Mouse (Mus musculus) MEL (cell line): ENCODE data around the gene Sdccag8. TPM values are rescaled to one million over a fixed set of nuclear protein-coding genes. Genes with fewer than 3 reads are reported as not detected.

Experiments used
- DNase-seq: peaks from one replicate; pipeline ENCODE4 v3.0.0; 2011; ENCODE audit warnings: low read depth, low spot score
- H3K27ac ChIP-seq: 2 replicates; pipeline ENCODE4 v1.5.1; 2012; ENCODE audit warnings: low read depth, mild to moderate bottlenecking, control low read depth, low read length, moderate library complexity; ENCODE audit not compliant: control insufficient read depth
- H3K27me3 ChIP-seq, 2 experiments: fragments of 150-350 bp in 1 of 2; sonication (generic) in 1 of 2; 2 replicates each; pipeline ENCODE4 v1.6.1; 2012; ENCODE audit warnings: low read length in 2 of 2, mild to moderate bottlenecking in 2 of 2, improper control_type of control experiment in 1 of 2, moderate library complexity in 1 of 2; ENCODE audit not compliant: insufficient read depth in 2 of 2, control insufficient read depth in 1 of 2
- H3K36me3 ChIP-seq, 2 experiments: 2 replicates each; pipeline ENCODE4 v1.6.1; 2012 to 2014; ENCODE audit warnings: low read length in 2 of 2, improper control_type of control experiment in 1 of 2, inconsistent platforms in 1 of 2, mild to moderate bottlenecking in 1 of 2; ENCODE audit not compliant: insufficient read depth in 2 of 2, control insufficient read depth in 1 of 2
- H3K4me1 ChIP-seq, 2 experiments: fragments of 150-350 bp in 1 of 2; sonication (generic) in 1 of 2; 2 replicates each; pipeline ENCODE4 v1.6.1; 2012; ENCODE audit warnings: low read length in 2 of 2, improper control_type of control experiment in 1 of 2, mild to moderate bottlenecking in 1 of 2; ENCODE audit not compliant: insufficient read depth in 2 of 2, control insufficient read depth in 1 of 2
- H3K4me3 ChIP-seq, 2 experiments: fragments of 150-350 bp in 1 of 2; sonication (generic) in 1 of 2; 2 replicates each; pipeline ENCODE4 v1.5.1; 2012; ENCODE audit warnings: low read depth in 2 of 2, low read length in 2 of 2, mild to moderate bottlenecking in 2 of 2, moderate library complexity in 2 of 2, control low read depth in 1 of 2, improper control_type of control experiment in 1 of 2; ENCODE audit not compliant: control insufficient read depth in 1 of 2, insufficient read depth in 1 of 2
- H3K79me2 ChIP-seq: 2 replicates; pipeline ENCODE4 v1.6.1; 2012; ENCODE audit warnings: mild to moderate bottlenecking, low read length, moderate library complexity; ENCODE audit not compliant: control insufficient read depth, poor library complexity, insufficient read depth
- H3K9ac ChIP-seq: 2 replicates; pipeline ENCODE4 v1.6.1; 2012; ENCODE audit warnings: low read depth, mild to moderate bottlenecking, control low read depth, low read length, moderate library complexity; ENCODE audit not compliant: control insufficient read depth, poor library complexity, severe bottlenecking
- H3K9me3 ChIP-seq: fragments of 150-350 bp; sonication (generic); replicated peaks from 2 replicates; pipeline ENCODE4 v1.6.1; 2012; ENCODE audit warnings: mild to moderate bottlenecking, low read length, improper control_type of control experiment, moderate library complexity; ENCODE audit not compliant: insufficient read depth
- BHLHE40 ChIP-seq: IDR thresholded peaks from 2 replicates; pipeline ENCODE4 v1.6.1; 2012; ENCODE audit warnings: low read depth, mild to moderate bottlenecking, inconsistent platforms, low read length, improper control_type of control experiment, borderline replicate concordance
- CHD2 ChIP-seq: IDR thresholded peaks from 2 replicates; pipeline ENCODE4 v1.6.1; 2011; ENCODE audit warnings: low read length, improper control_type of control experiment
- CTCF ChIP-seq, 3 experiments: IDR thresholded peaks in 2 of 3; conservative IDR thresholded peaks in 1 of 3; 2 replicates each; pipeline ENCODE4 v1.5.1; 2011 to 2012; ENCODE audit warnings: low read length in 3 of 3, low read depth in 2 of 3, mild to moderate bottlenecking in 2 of 3, improper control_type of control experiment in 1 of 3, inconsistent platforms in 1 of 3, mixed read lengths in 1 of 3, moderate library complexity in 1 of 3; ENCODE audit not compliant: control insufficient read depth in 1 of 3, insufficient read depth in 1 of 3, poor library complexity in 1 of 3, severe bottlenecking in 1 of 3
- E2F4 ChIP-seq: IDR thresholded peaks from 2 replicates; pipeline ENCODE4 v1.6.1; 2011; ENCODE audit warnings: low read depth, low read length, improper control_type of control experiment, borderline replicate concordance
- ETS1 ChIP-seq: IDR thresholded peaks from 2 replicates; pipeline ENCODE4 v1.6.1; 2012; ENCODE audit warnings: low read depth, mild to moderate bottlenecking, inconsistent platforms, low read length, improper control_type of control experiment, moderate library complexity
- GATA1 ChIP-seq: IDR thresholded peaks from 2 replicates; pipeline ENCODE4 v1.6.1; 2011; ENCODE audit warnings: low read depth, low read length, improper control_type of control experiment
- HCFC1 ChIP-seq: IDR thresholded peaks from 2 replicates; pipeline ENCODE4 v1.6.1; 2012; ENCODE audit warnings: low read depth, mild to moderate bottlenecking, inconsistent platforms, low read length, improper control_type of control experiment, moderate library complexity
- JUND ChIP-seq: IDR thresholded peaks from 2 replicates; pipeline ENCODE4 v1.6.1; 2011; ENCODE audit warnings: low read depth, mild to moderate bottlenecking, improper control_type of control experiment, low read length
- MAZ ChIP-seq: IDR thresholded peaks from 2 replicates; pipeline ENCODE4 v1.6.1; 2012; ENCODE audit warnings: low read depth, mild to moderate bottlenecking, inconsistent platforms, low read length, improper control_type of control experiment
- MEF2A ChIP-seq: IDR thresholded peaks from 2 replicates; pipeline ENCODE4 v1.6.1; 2014; ENCODE audit warnings: low read depth, mild to moderate bottlenecking, inconsistent platforms, low read length, improper control_type of control experiment; ENCODE audit not compliant: poor library complexity, insufficient replicate concordance, severe bottlenecking; ENCODE audit errors: extremely low read depth
- MXI1 ChIP-seq: IDR thresholded peaks from 2 replicates; pipeline ENCODE4 v1.6.1; 2011; ENCODE audit warnings: mild to moderate bottlenecking, low read depth, low read length, improper control_type of control experiment
- MYB ChIP-seq: IDR thresholded peaks from 2 replicates; pipeline ENCODE4 v1.6.1; 2011; ENCODE audit warnings: mild to moderate bottlenecking, low read depth, low read length, improper control_type of control experiment
- MYC ChIP-seq: IDR thresholded peaks from 2 replicates; pipeline ENCODE4 v1.6.1; 2011; ENCODE audit warnings: low read depth, mild to moderate bottlenecking, low read length, improper control_type of control experiment, moderate library complexity
- NRF1 ChIP-seq: IDR thresholded peaks from 2 replicates; pipeline ENCODE4 v1.6.1; 2014; ENCODE audit warnings: low read depth, mild to moderate bottlenecking, inconsistent platforms, low read length, improper control_type of control experiment, moderate library complexity; ENCODE audit not compliant: poor library complexity, insufficient read depth, severe bottlenecking
- POLR2AphosphoS5 ChIP-seq: IDR thresholded peaks from 2 replicates; pipeline ENCODE4 v1.6.1; 2012; ENCODE audit warnings: low read depth, borderline replicate concordance, mild to moderate bottlenecking, inconsistent platforms, low read length, moderate library complexity, mixed read lengths
- RCOR1 ChIP-seq: IDR thresholded peaks from 2 replicates; pipeline ENCODE4 v1.6.1; 2012; ENCODE audit warnings: low read depth, mild to moderate bottlenecking, inconsistent platforms, low read length, improper control_type of control experiment
- SIN3A ChIP-seq: IDR thresholded peaks from 2 replicates; pipeline ENCODE4 v1.6.1; 2012; ENCODE audit warnings: low read length, improper control_type of control experiment, inconsistent platforms
- SMC3 ChIP-seq: IDR thresholded peaks from 2 replicates; pipeline ENCODE4 v1.6.1; 2011; ENCODE audit warnings: low read depth, low read length, improper control_type of control experiment
- TBP ChIP-seq: IDR thresholded peaks from 2 replicates; pipeline ENCODE4 v1.8.0; 2011; ENCODE audit warnings: low read depth, low read length, improper control_type of control experiment
- TCF12 ChIP-seq: IDR thresholded peaks from 2 replicates; pipeline ENCODE4 v1.6.1; 2014; ENCODE audit warnings: low read depth, mild to moderate bottlenecking, inconsistent platforms, low read length, improper control_type of control experiment, moderate library complexity
- USF1 ChIP-seq: IDR thresholded peaks from 2 replicates; pipeline ENCODE4 v1.6.1; 2014; ENCODE audit warnings: low read depth, mild to moderate bottlenecking, inconsistent platforms, low read length, improper control_type of control experiment, moderate library complexity
- ZKSCAN1 ChIP-seq: IDR thresholded peaks from 2 replicates; pipeline ENCODE4 v1.6.1; 2012; ENCODE audit warnings: low read depth, mild to moderate bottlenecking, inconsistent platforms, low read length, improper control_type of control experiment, moderate library complexity
- ZMIZ1 ChIP-seq: IDR thresholded peaks from 2 replicates; pipeline ENCODE4 v1.6.1; 2012; ENCODE audit warnings: low read depth, mild to moderate bottlenecking, inconsistent platforms, low read length, improper control_type of control experiment, moderate library complexity
- ZNF384 ChIP-seq: IDR thresholded peaks from 2 replicates; pipeline ENCODE4 v1.6.1; 2012; ENCODE audit warnings: low read depth, mild to moderate bottlenecking, inconsistent platforms, low read length, improper control_type of control experiment
- polyA plus RNA-seq, 2 experiments: library from polyadenylated mRNA; stranded (reverse) in 1 of 2; unstranded in 1 of 2; fragments of >175 nt in 1 of 2; fragments of >200 nt in 1 of 2; gene quantifications; 2 replicates each; pipeline versions ENCODE4 v1.2.1 to v1.2.4; 2012; ENCODE audit warnings: low replicate concordance in 2 of 2, low read depth in 1 of 2; ENCODE audit not compliant: insufficient read length in 2 of 2, insufficient read depth in 1 of 2, missing spikeins in 1 of 2
- total RNA-seq: library from RNA; depleted of rRNA; stranded (reverse); fragments of 300-350 nt; gene quantifications from 2 replicates; pipeline ENCODE4 v1.2.3, GENCODE M21; 2012

Gene Sdccag8
- total and polyA plus RNA-seq, 3 experiments: 4.6 to 7.8 TPM; not detected in 1

DNA sequence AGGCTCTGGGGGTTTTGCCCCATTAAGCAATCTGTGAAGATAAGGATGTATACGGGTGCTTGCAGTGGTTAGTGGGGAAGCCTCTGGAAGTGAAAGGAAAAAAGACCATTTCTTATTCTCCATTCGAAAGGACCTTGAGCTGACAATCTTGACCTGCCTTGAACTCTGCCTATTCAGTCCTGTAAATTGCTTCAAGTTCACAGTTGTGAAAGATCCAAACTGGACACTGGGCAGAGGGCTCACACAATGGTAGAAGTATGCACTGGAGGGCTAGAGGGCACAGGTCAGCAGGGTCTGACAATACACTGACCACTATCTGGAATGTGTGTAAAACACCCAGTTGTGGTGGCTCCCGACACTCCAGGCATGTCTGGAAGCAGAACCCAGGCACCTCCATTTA, 198.3 kb downstream of the Sdccag8 start:
- Histone ChIP-seq H3K4me1 (peaks cover 0 to 10% of the 10 kb centered on the region in 2 experiments; a peak in 2 of 4 replicates), H3K27me3 (no peaks in the 10 kb centered on the region), H3K9me3 (no peaks in the 10 kb centered on the region), H3K36me3 (peaks cover 0 to 4% of the 10 kb centered on the region in 2 experiments; a peak in 1 of 4 replicates), H3K4me3 (no peak overlapping the region), H3K9ac (no peak overlapping the region), H3K27ac (no peak overlapping the region), H3K79me2 (no peaks in the 10 kb centered on the region)
- DNase-seq: no peak
- TF ChIP-seq MXI1 (no peak), SMC3 (no peak), TCF12 (no peak), ZKSCAN1 (no peak), ZMIZ1 (no peak), NRF1 (no peak), GATA1 (no peak), MYB (no peak), USF1 (no peak), SIN3A (no peak), HCFC1 (no peak), MAZ (no peak), MEF2A (no peak)

DNA sequence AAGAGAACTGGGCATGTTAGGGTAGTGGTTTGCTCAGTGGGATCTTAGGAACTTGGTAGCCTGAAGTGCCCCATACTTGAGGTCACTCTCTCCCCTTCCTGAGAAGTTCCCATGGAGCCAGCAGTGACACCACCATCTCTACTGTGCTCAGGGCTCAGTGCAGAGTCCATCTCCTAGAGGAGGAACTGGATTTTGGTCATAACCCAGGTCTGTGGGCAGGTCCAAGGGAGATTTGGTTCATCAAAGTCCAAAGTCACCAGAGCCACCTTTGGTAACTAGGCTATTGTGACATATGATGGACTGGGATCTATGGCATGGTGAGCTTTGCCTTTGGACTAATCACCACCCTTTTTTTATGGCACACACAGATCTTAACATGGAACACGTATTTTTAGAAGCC, 198.9 kb downstream of the Sdccag8 start:
- no peak overlapping the region for H3K27ac ChIP-seq
- no peak for DNase-seq
- no peak overlapping the region for H3K4me3 ChIP-seq
- no peaks in the 10 kb centered on the region for H3K79me2 ChIP-seq
- no peaks in the 10 kb centered on the region for H3K27me3 ChIP-seq
- H3K4me1 ChIP-seq: peaks cover 0 to 8% of the 10 kb centered on the region in 2 experiments; a peak in 2 of 4 replicates
- peaks cover 0 to 4% of the 10 kb centered on the region in 2 experiments; a peak in 1 of 4 replicates for H3K36me3 ChIP-seq
- no peak overlapping the region for H3K9ac ChIP-seq
- TF ChIP-seq JUND: no peak
- no peak for TF ChIP-seq RCOR1
- TF ChIP-seq TBP: no peak
- TF ChIP-seq ETS1: no peak
- TF ChIP-seq NRF1: no peak
- no peak for TF ChIP-seq POLR2AphosphoS5
- TF ChIP-seq E2F4: no peak
- TF ChIP-seq CHD2: no peak
- TF ChIP-seq CTCF (IDR thresholded peaks at IDR 0.05 in 2 of 3, conservative IDR thresholded peaks at IDR 0.05 in 1 of 3; ENCODE audit: control insufficient read depth in 1 of 3, insufficient read depth in 1 of 3, low read depth in 2 of 3, low read length in 3 of 3, poor library complexity in 1 of 3, severe bottlenecking in 1 of 3): no peak
- TF ChIP-seq BHLHE40: no peak
- no peak for TF ChIP-seq ZNF384
- no peak for TF ChIP-seq MYC
- no peak for TF ChIP-seq SMC3
- no peaks in the 10 kb centered on the region for H3K9me3 ChIP-seq
